In the genomic region with DNA sequence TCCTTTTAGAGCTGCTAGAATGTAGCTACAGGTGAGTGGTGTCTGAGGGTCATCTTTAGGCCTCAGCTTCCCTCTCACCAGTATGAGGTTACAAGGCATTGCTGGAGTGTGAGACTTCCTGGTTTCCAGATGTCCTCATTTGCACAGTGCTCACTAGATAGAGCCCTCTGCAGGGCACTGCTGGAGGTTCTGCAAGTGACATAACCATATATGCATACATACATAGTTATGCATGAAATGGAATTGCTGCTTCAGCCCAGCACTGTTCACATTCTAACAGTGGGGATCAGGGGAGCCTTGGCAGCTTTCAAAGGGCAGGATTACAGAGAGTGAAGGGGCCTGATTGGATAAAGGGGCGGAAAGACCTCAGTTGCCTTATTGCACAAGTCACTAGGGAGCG, we compare ENCODE assay signal across 8 mouse cellular contexts.
DNase-seq lines count a peak whose midpoint lies in the region; ATAC-seq and TF ChIP-seq lines count a peak whose summit lies in the region.

No protein-coding gene starts in this region.

- H3K79me2 ChIP-seq in MEL (ENCODE audit: control insufficient read depth, insufficient read depth, low read length, poor library complexity): peaks cover 6% of the 10 kb centered on the region

- no peak overlapping the region for H3K4me3 ChIP-seq in intestine, postnatal 0 days (ENCODE audit: low read depth, low read length)
- H3K4me3 ChIP-seq in intestine, embryonic 15.5 days (replicated peaks): no peak overlapping the region
- no peak overlapping the region for H3K4me3 ChIP-seq in MEL (ENCODE audit: control insufficient read depth in 1 of 2, insufficient read depth in 1 of 2, low read depth in 2 of 2, low read length in 2 of 2)

- no peaks in the 10 kb centered on the region for H3K9me3 ChIP-seq in intestine, postnatal 0 days (ENCODE audit: control insufficient read depth)
- H3K9me3 ChIP-seq in intestine, embryonic 15.5 days: no peaks in the 10 kb centered on the region
- H3K9me3 ChIP-seq in MEL (replicated peaks; ENCODE audit: insufficient read depth, low read length): no peaks in the 10 kb centered on the region

- H3K4me1 ChIP-seq in intestine, postnatal 0 days (replicated peaks; ENCODE audit: control insufficient read depth, insufficient read depth, low read length): no peaks in the 10 kb centered on the region
- 0 out of 2 replicates have a peak, but pooled peaks cover 6% of the 10 kb centered on the region for H3K4me1 ChIP-seq in intestine, embryonic 15.5 days (replicated peaks)
- H3K4me1 ChIP-seq in MEL (ENCODE audit: control insufficient read depth in 1 of 2, insufficient read depth in 2 of 2, low read length in 2 of 2): peaks cover 0 to 19% of the 10 kb centered on the region in 2 experiments; a peak in 2 of 4 replicates

- no peak for ATAC-seq in intestine, postnatal 0 days
- ATAC-seq in intestine, embryonic 15.5 days: no peak
- peak; percentile 56 for ATAC-seq in megakaryocyte progenitor cell, adult 5-6 weeks (replicated peaks; ENCODE audit: poor library complexity)

- H3K27ac ChIP-seq in intestine, postnatal 0 days (ENCODE audit: low read depth, low read length): no peak overlapping the region
- no peak overlapping the region for H3K27ac ChIP-seq in intestine, embryonic 15.5 days
- no peak overlapping the region for H3K27ac ChIP-seq in MEL (ENCODE audit: control insufficient read depth, low read depth, low read length)

- peak; percentile 39 for TF ChIP-seq RAD21 in MEL (IDR thresholded peaks at IDR 0.05; ENCODE audit: low read depth, low read length)

- TF ChIP-seq CTCF in intestine, postnatal 0 days (IDR thresholded peaks at IDR 0.05; ENCODE audit: low read depth): peak; percentile 72
- TF ChIP-seq CTCF in MEL (IDR thresholded peaks at IDR 0.05 in 2 of 3, conservative IDR thresholded peaks at IDR 0.05 in 1 of 3; ENCODE audit: control insufficient read depth in 1 of 3, insufficient read depth in 1 of 3, low read depth in 2 of 3, low read length in 3 of 3, poor library complexity in 1 of 3, severe bottlenecking in 1 of 3): peak; percentile 35 to 69 (median 36); a peak in 5 of 6 replicates

- H3K9ac ChIP-seq in intestine, postnatal 0 days (ENCODE audit: low read depth, low read length): no peak overlapping the region
- H3K9ac ChIP-seq in intestine, embryonic 15.5 days: no peak overlapping the region
- H3K9ac ChIP-seq in MEL (ENCODE audit: control insufficient read depth, low read depth, low read length, poor library complexity, severe bottlenecking): no peak overlapping the region

- DNase-seq in 416B (ENCODE audit: low read depth): peak; percentile 80
- DNase-seq in MEL (ENCODE audit: low read depth, low spot score): peak; percentile 81
- no peak for DNase-seq in cerebellum, postnatal 14 days
- no peak for DNase-seq in left cerebral cortex, adult 9 months (ENCODE audit: low spot score in 2 of 2)
- no peak for DNase-seq in adrenal gland, adult 2 months

- WGBS in intestine, postnatal 0 days: 66% methylated on average over 2 of the region's 2 CpGs
- WGBS in intestine, embryonic 15.5 days: 90% methylated on average over 2 of the region's 2 CpGs

- no peaks in the 10 kb centered on the region for H3K27me3 ChIP-seq in intestine, postnatal 0 days (replicated peaks; ENCODE audit: control insufficient read depth, insufficient read depth, low read length)
- no peaks in the 10 kb centered on the region for H3K27me3 ChIP-seq in intestine, embryonic 15.5 days (replicated peaks)
- H3K27me3 ChIP-seq in MEL (ENCODE audit: control insufficient read depth in 1 of 2, insufficient read depth in 2 of 2, low read length in 2 of 2): no peaks in the 10 kb centered on the region

- H3K36me3 ChIP-seq in intestine, postnatal 0 days (ENCODE audit: control insufficient read depth, insufficient read depth): no peaks in the 10 kb centered on the region
- no peaks in the 10 kb centered on the region for H3K36me3 ChIP-seq in intestine, embryonic 15.5 days
- H3K36me3 ChIP-seq in MEL (ENCODE audit: control insufficient read depth in 1 of 2, insufficient read depth in 2 of 2, low read length in 2 of 2): peaks cover 0 to 12% of the 10 kb centered on the region in 2 experiments; a peak in 2 of 4 replicates

- no peak for TF ChIP-seq EP300 in MEL (IDR thresholded peaks at IDR 0.05; ENCODE audit: low read depth in 1 of 2, low read length in 2 of 2)

- no peak for TF ChIP-seq POLR2A in MEL (IDR thresholded peaks at IDR 0.05; ENCODE audit: control insufficient read depth in 1 of 2, insufficient read depth in 1 of 2, low read depth in 1 of 2, low read length in 2 of 2, poor library complexity in 1 of 2)

- no peak overlapping the region for H3K4me2 ChIP-seq in intestine, postnatal 0 days (replicated peaks; ENCODE audit: low read depth)
- no peak overlapping the region for H3K4me2 ChIP-seq in intestine, embryonic 15.5 days (replicated peaks)

TF ChIP-seq in MEL, 35 proteins besides CTCF, POLR2A, EP300 and RAD21:
- TF ChIP-seq ETS1 (IDR thresholded peaks at IDR 0.05; ENCODE audit: low read depth, low read length): 0 out of 2 replicates have a peak, but pooled peaks have one; percentile 7
- TF ChIP-seq POLR2AphosphoS2 (IDR thresholded peaks at IDR 0.05; ENCODE audit: low read length): no peak
- no peak for TF ChIP-seq BHLHE40 (IDR thresholded peaks at IDR 0.05; ENCODE audit: borderline replicate concordance, low read depth, low read length)
- TF ChIP-seq MAZ (IDR thresholded peaks at IDR 0.05; ENCODE audit: low read depth, low read length): no peak
- no peak for TF ChIP-seq MEF2A (IDR thresholded peaks at IDR 0.05; ENCODE audit: extremely low read depth, insufficient replicate concordance, low read depth, low read length, poor library complexity, severe bottlenecking)
- TF ChIP-seq USF2 (IDR thresholded peaks at IDR 0.05; ENCODE audit: borderline replicate concordance in 1 of 2, insufficient read depth in 1 of 2, low read depth in 1 of 2, low read length in 2 of 2): no peak
- TF ChIP-seq CHD2 (IDR thresholded peaks at IDR 0.05; ENCODE audit: low read length): no peak
- no peak for TF ChIP-seq NELFE (IDR thresholded peaks at IDR 0.05; ENCODE audit: low read depth, low read length)
- peak; percentile 90 for TF ChIP-seq ELF1 (IDR thresholded peaks at IDR 0.05; ENCODE audit: low read depth, low read length)
- no peak for TF ChIP-seq ZMIZ1 (IDR thresholded peaks at IDR 0.05; ENCODE audit: low read depth, low read length)
- peak; percentile 68 for TF ChIP-seq SIN3A (IDR thresholded peaks at IDR 0.05; ENCODE audit: low read length)
- no peak for TF ChIP-seq TAL1 (IDR thresholded peaks at IDR 0.05; ENCODE audit: low read length)
- TF ChIP-seq ZNF384 (IDR thresholded peaks at IDR 0.05; ENCODE audit: low read depth, low read length): no peak
- TF ChIP-seq MAFK (IDR thresholded peaks at IDR 0.05; ENCODE audit: borderline replicate concordance, low read depth, low read length): no peak
- TF ChIP-seq MAX (IDR thresholded peaks at IDR 0.05; ENCODE audit: low read length): no peak
- TF ChIP-seq JUND (IDR thresholded peaks at IDR 0.05; ENCODE audit: low read depth, low read length): no peak
- peak; percentile 24; the same call in 1 of the 2 replicates for TF ChIP-seq ZC3H11A (IDR thresholded peaks at IDR 0.05; ENCODE audit: low read depth, low read length)
- no peak for TF ChIP-seq GABPA (IDR thresholded peaks at IDR 0.05; ENCODE audit: low read depth, low read length)
- TF ChIP-seq RCOR1 (IDR thresholded peaks at IDR 0.05; ENCODE audit: low read depth, low read length): no peak
- TF ChIP-seq E2F4 (IDR thresholded peaks at IDR 0.05; ENCODE audit: borderline replicate concordance, low read depth, low read length): no peak
- TF ChIP-seq NRF1 (IDR thresholded peaks at IDR 0.05; ENCODE audit: insufficient read depth, low read depth, low read length, poor library complexity, severe bottlenecking): no peak; the same call in 1 of the 2 replicates
- no peak for TF ChIP-seq POLR2AphosphoS5 (IDR thresholded peaks at IDR 0.05; ENCODE audit: borderline replicate concordance, low read depth, low read length)
- no peak for TF ChIP-seq TBP (IDR thresholded peaks at IDR 0.05; ENCODE audit: low read depth, low read length)
- no peak for TF ChIP-seq ZKSCAN1 (IDR thresholded peaks at IDR 0.05; ENCODE audit: low read depth, low read length)
- 0 out of 2 replicates have a peak, but pooled peaks have one; percentile 38 for TF ChIP-seq TCF12 (IDR thresholded peaks at IDR 0.05; ENCODE audit: low read depth, low read length)
- no peak for TF ChIP-seq MYC (IDR thresholded peaks at IDR 0.05; ENCODE audit: low read depth, low read length)
- no peak for TF ChIP-seq MYB (IDR thresholded peaks at IDR 0.05; ENCODE audit: low read depth, low read length)
- no peak for TF ChIP-seq UBTF (IDR thresholded peaks at IDR 0.05; ENCODE audit: borderline replicate concordance, insufficient read depth, low read depth, low read length)
- no peak for TF ChIP-seq KAT2A (conservative IDR thresholded peaks at IDR 0.05; ENCODE audit: low read depth, low read length)
- peak; percentile 67 for TF ChIP-seq SMC3 (IDR thresholded peaks at IDR 0.05; ENCODE audit: low read depth, low read length)
- TF ChIP-seq CHD1 (IDR thresholded peaks at IDR 0.05; ENCODE audit: low read depth, low read length): no peak
- peak; percentile 52; the same call in 1 of the 2 replicates for TF ChIP-seq HCFC1 (IDR thresholded peaks at IDR 0.05; ENCODE audit: low read depth, low read length)
- TF ChIP-seq USF1 (IDR thresholded peaks at IDR 0.05; ENCODE audit: low read depth, low read length): no peak
- peak; percentile 47; the same call in 1 of the 2 replicates for TF ChIP-seq MXI1 (IDR thresholded peaks at IDR 0.05; ENCODE audit: low read depth, low read length)
- TF ChIP-seq GATA1 (IDR thresholded peaks at IDR 0.05; ENCODE audit: low read depth, low read length): no peak

Comparison
In these comparisons a context has a peak if more than half of its experiments do, and no peak if none do; other contexts are left out.
1. DNase-seq: peak in 416B (single experiment) and MEL (single experiment); none in cerebellum, postnatal 14 days (0 of 2), left cerebral cortex, adult 9 months (0 of 2) and adrenal gland, adult 2 months (single experiment).